Mouse (Mus musculus) splenic B cell, adult 2 months (primary cell): ENCODE measurements at regions not wholly inside any gene's neighbourhood (a gene's known extent, or its start where the extent isn't known, plus 50 kb on each side); places are given as distances from the start of the nearest gene placed in this dataset.
"Not testable (repeated sequence)": the region's sequence is repeated elsewhere in the genome, so short reads cannot be mapped to it uniquely, and the experiment has no call there.

ENCODE experiments used
- DNase-seq: peaks from one replicate; pipeline ENCODE4 v3.0.0-alpha.2; 2011; ENCODE audit warnings: low read depth, low spot score
- H3K27me3 ChIP-seq: 2 replicates; pipeline ENCODE4 v1.6.1; 2012; ENCODE audit warnings: mild to moderate bottlenecking, low read length, moderate library complexity, mixed read lengths; ENCODE audit not compliant: control insufficient read depth, poor library complexity, insufficient read depth, severe bottlenecking
- H3K36me3 ChIP-seq: 2 replicates; pipeline ENCODE4 v1.6.1; 2012; ENCODE audit warnings: mild to moderate bottlenecking, low read length, moderate library complexity, mixed read lengths; ENCODE audit not compliant: control insufficient read depth, poor library complexity, insufficient read depth, severe bottlenecking

GRCm38 (mm10) chr7:73222929-73223512, 152.3 kb upstream of the Rgma start:
- DNase-seq = no peak
- H3K36me3 ChIP-seq = no peaks in the 10 kb centered on the region

GRCm38 (mm10) chr7:73233539-73234158, 141.7 kb upstream of the Rgma start:
- no peaks in the 10 kb centered on the region for H3K27me3 ChIP-seq
- no peak for DNase-seq
- no peaks in the 10 kb centered on the region for H3K36me3 ChIP-seq

More at GRCm38 (mm10) chr7:73222929-73223512, 152.3 kb upstream of the Rgma start:
- H3K27me3 ChIP-seq = no peaks in the 10 kb centered on the region

GRCm38 (mm10) chr7:73238486-73238885, 136.8 kb upstream of the Rgma start:
- no peaks in the 10 kb centered on the region for H3K27me3 ChIP-seq
- DNase-seq = no peak

GRCm38 (mm10) chr7:73243591-73244355, 131.5 kb upstream of the Rgma start:
- Histone ChIP-seq H3K36me3 (no peaks in the 10 kb centered on the region), H3K27me3 (no peaks in the 10 kb centered on the region)
- no peak for DNase-seq

More at GRCm38 (mm10) chr7:73238486-73238885, 136.8 kb upstream of the Rgma start:
- no peaks in the 10 kb centered on the region for H3K36me3 ChIP-seq

GRCm38 (mm10) chr7:73245431-73245830, 129.9 kb upstream of the Rgma start:
- DNase-seq = no peak
- no peaks in the 10 kb centered on the region for H3K36me3 ChIP-seq
- H3K27me3 ChIP-seq = no peaks in the 10 kb centered on the region

GRCm38 (mm10) chr7:73250593-73250992, 124.7 kb upstream of the Rgma start:
- no peaks in the 10 kb centered on the region for H3K36me3 ChIP-seq
- H3K27me3 ChIP-seq = no peaks in the 10 kb centered on the region; the same call in 1 of the 2 replicates
- DNase-seq = no peak

- DNase-seq = no peak
- Histone ChIP-seq H3K27me3 (no peaks in the 10 kb centered on the region; the same call in 1 of the 2 replicates), H3K36me3 (no peaks in the 10 kb centered on the region)
These were observed 124.0 kb upstream of the Rgma start for GRCm38 (mm10) chr7:73251187-73251740.

- H3K27me3 ChIP-seq, DNase-seq, H3K36me3 ChIP-seq: not testable (repeated sequence)
These were observed 120.3 kb upstream of the Rgma start for GRCm38 (mm10) chr7:73254972-73255371.

GRCm38 (mm10) chr7:73260140-73260539, 115.2 kb upstream of the Rgma start:
- no peaks in the 10 kb centered on the region for H3K27me3 ChIP-seq
- DNase-seq = no peak
- no peaks in the 10 kb centered on the region for H3K36me3 ChIP-seq

GRCm38 (mm10) chr7:73261750-73262149, 113.6 kb upstream of the Rgma start:
- H3K36me3 ChIP-seq = no peaks in the 10 kb centered on the region
- no peaks in the 10 kb centered on the region for H3K27me3 ChIP-seq
- no peak for DNase-seq

- H3K36me3 ChIP-seq = no peaks in the 10 kb centered on the region
- no peaks in the 10 kb centered on the region for H3K27me3 ChIP-seq
- no peak for DNase-seq
These were observed 112.8 kb upstream of the Rgma start for GRCm38 (mm10) chr7:73262526-73262925.

- Histone ChIP-seq H3K36me3 (no peaks in the 10 kb centered on the region), H3K27me3 (no peaks in the 10 kb centered on the region)
- no peak for DNase-seq
These were observed 105.7 kb upstream of the Rgma start for GRCm38 (mm10) chr7:73269626-73270025.

GRCm38 (mm10) chr7:73272787-73273186, 102.5 kb upstream of the Rgma start:
- DNase-seq = no peak
- H3K36me3 ChIP-seq = no peaks in the 10 kb centered on the region
- no peaks in the 10 kb centered on the region for H3K27me3 ChIP-seq

- H3K27me3 ChIP-seq = no peaks in the 10 kb centered on the region
- DNase-seq = no peak
- H3K36me3 ChIP-seq = no peaks in the 10 kb centered on the region
These were observed 99.5 kb upstream of the Rgma start for GRCm38 (mm10) chr7:73275814-73276271.

- DNase-seq = no peak
- Histone ChIP-seq H3K36me3 (no peaks in the 10 kb centered on the region), H3K27me3 (no peaks in the 10 kb centered on the region)
These were observed 96.7 kb upstream of the Rgma start for GRCm38 (mm10) chr7:73278616-73279015.
